Mouse (Mus musculus): ENCODE measurements around the gene Scn8a.

DNA sequence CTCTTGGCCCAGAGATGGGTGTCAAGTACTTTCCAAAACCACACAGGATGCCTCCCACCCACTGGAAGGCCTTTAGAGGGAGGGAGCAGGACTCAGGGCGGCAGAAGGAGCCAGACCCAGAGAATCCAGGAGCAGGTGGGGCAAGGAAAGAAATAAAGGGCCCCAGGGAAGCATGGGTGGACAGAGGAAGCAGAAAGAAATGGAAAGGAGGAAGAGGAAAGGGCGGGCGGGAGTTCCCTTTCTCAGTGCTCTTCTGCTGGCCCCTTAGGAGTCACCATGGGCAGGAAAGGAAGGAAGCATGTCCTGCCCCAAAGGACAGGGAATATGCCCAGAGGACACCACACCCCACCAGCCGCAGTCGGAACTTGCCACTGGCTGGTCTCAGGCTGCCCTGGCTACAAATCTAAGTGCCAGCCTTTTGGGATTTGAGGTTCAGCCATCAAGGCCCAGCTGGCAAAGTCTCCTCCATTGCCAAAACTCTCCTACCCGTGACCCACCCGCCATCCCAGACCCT lies 211.4 kb downstream of the Scn8a start:
- TF ChIP-seq CTCF (IDR thresholded peaks at IDR 0.05; ENCODE audit: borderline replicate concordance, control insufficient read depth, extremely low read depth, insufficient read depth, low read length, poor library complexity) (no peak), POLR2A (IDR thresholded peaks at IDR 0.05; ENCODE audit: control insufficient read depth, extremely low read depth, insufficient read depth, low read length, poor library complexity) (no peak)
